9 mouse cellular contexts compared by ENCODE assay signal in the genomic region with DNA sequence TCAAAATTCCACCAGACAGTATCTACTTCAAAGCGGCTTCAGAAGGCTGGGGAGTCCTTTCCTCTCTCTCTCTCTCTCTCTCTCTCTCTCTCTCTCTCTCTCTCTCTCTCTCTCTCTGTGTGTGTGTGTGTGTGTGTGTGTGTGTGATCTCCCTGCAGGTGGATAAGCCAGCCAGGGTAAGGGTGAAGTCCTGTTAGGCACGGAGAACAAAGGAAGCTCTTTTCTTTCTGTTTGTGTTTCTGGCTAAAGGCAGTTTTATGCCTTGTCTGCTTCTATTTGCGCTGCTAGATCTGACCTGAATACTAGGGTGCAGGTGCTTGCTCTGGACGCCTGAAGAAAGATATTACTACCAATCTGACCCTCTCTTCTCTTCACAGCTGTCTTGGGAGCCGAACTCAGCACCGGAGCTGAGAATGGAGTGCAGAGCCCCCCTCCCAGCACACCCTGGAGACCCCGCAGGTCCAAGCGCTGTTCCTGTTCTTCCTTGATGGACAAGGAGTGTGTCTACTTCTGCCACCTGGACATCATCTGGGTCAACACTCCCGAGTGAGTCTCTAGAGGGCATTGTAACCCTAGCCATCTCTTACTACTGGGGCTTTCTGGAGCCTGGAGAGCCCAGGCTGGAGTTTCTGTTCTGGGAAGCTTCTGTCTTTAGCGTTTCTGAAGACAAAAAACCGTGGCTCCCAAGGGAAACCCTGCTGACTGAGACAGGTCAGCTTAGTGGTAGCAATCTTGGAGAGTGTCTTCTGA. TPM values are rescaled to one million over a fixed set of nuclear protein-coding genes. Genes with fewer than 3 reads are reported as not detected.
DNase-seq lines count a peak whose midpoint lies in the region; ATAC-seq lines count a peak whose summit lies in the region.
"Had no signal": no experiment of that assay in that cellular context is flagged by ENCODE, and none has a peak within 500 bp of the region (broad histone marks: within the 10 kb centered on the region; RNA-seq: fewer than 3 reads in every experiment).

No protein-coding gene starts in this region.

- no peak overlapping the region for H3K4me3 ChIP-seq in midbrain, embryonic 11.5 days (ENCODE audit: low read depth, low read length)
- H3K4me3 ChIP-seq in midbrain, embryonic 10.5 days, result no peak overlapping the region
- peak overlapping the region; percentile 57 for H3K4me3 ChIP-seq in heart, embryonic 11.5 days (ENCODE audit: low read depth, low read length)
- H3K4me3 ChIP-seq in kidney, embryonic 16.5 days (ENCODE audit: low read length), result peak overlapping the region; percentile 48; the same call in 1 of the 2 replicates
- H3K4me3 ChIP-seq in neural tube, embryonic 15.5 days (replicated peaks), result peak overlapping the region; percentile 40
- H3K4me3 ChIP-seq: liver, embryonic 15.5 days had no signal

- no peak overlapping the region for H3K9ac ChIP-seq in midbrain, embryonic 11.5 days (ENCODE audit: low read length)
- 0 out of 2 replicates have a peak overlapping the region, but pooled peaks have one; percentile 8 for H3K9ac ChIP-seq in heart, embryonic 11.5 days (ENCODE audit: low read depth, low read length)
- H3K9ac ChIP-seq in kidney, embryonic 16.5 days (replicated peaks; ENCODE audit: low read length), result peak overlapping the region; percentile 22; the same call in 1 of the 2 replicates
- no peak overlapping the region for H3K9ac ChIP-seq in neural tube, embryonic 15.5 days (replicated peaks)
- H3K9ac ChIP-seq: liver, embryonic 15.5 days had no signal

- no peaks in the 10 kb centered on the region for H3K36me3 ChIP-seq in midbrain, embryonic 11.5 days (ENCODE audit: control insufficient read depth, insufficient read depth, low read length)
- H3K36me3 ChIP-seq in midbrain, embryonic 10.5 days, result no peaks in the 10 kb centered on the region
- peaks cover 2% of the 10 kb centered on the region; the same call in 1 of the 2 replicates for H3K36me3 ChIP-seq in heart, embryonic 11.5 days (ENCODE audit: control insufficient read depth, insufficient read depth, low read length)
- no peaks in the 10 kb centered on the region for H3K36me3 ChIP-seq in kidney, embryonic 16.5 days (ENCODE audit: insufficient read depth, low read length)
- H3K36me3 ChIP-seq in neural tube, embryonic 15.5 days, result no peaks in the 10 kb centered on the region
- H3K36me3 ChIP-seq: liver, embryonic 15.5 days had no signal

- peaks cover 15% of the 10 kb centered on the region for H3K4me1 ChIP-seq in midbrain, embryonic 11.5 days (ENCODE audit: control insufficient read depth, insufficient read depth, low read length)
- peaks cover 43% of the 10 kb centered on the region for H3K4me1 ChIP-seq in midbrain, embryonic 10.5 days
- H3K4me1 ChIP-seq in heart, embryonic 11.5 days (ENCODE audit: control insufficient read depth, insufficient read depth, low read length), result peaks cover 14% of the 10 kb centered on the region
- H3K4me1 ChIP-seq in kidney, embryonic 16.5 days (ENCODE audit: insufficient read depth, low read length), result peaks cover 32% of the 10 kb centered on the region
- peaks cover 20% of the 10 kb centered on the region for H3K4me1 ChIP-seq in neural tube, embryonic 15.5 days
- H3K4me1 ChIP-seq: liver, embryonic 15.5 days had no signal

- H3K4me2 ChIP-seq in midbrain, embryonic 11.5 days, result no peak overlapping the region
- peak overlapping the region; percentile 77 for H3K4me2 ChIP-seq in heart, embryonic 11.5 days
- H3K4me2 ChIP-seq in kidney, embryonic 16.5 days (replicated peaks; ENCODE audit: low read depth, low read length), result peak overlapping the region; percentile 86
- H3K4me2 ChIP-seq in neural tube, embryonic 15.5 days, result peak overlapping the region; percentile 73
- H3K4me2 ChIP-seq: liver, embryonic 15.5 days had no signal

- H3K9me3 ChIP-seq in midbrain, embryonic 11.5 days (ENCODE audit: control insufficient read depth, low read length), result no peaks in the 10 kb centered on the region
- H3K9me3 ChIP-seq in midbrain, embryonic 10.5 days (replicated peaks), result no peaks in the 10 kb centered on the region
- H3K9me3 ChIP-seq in heart, embryonic 11.5 days (replicated peaks; ENCODE audit: control insufficient read depth, low read length), result no peaks in the 10 kb centered on the region
- H3K9me3 ChIP-seq in kidney, embryonic 16.5 days (ENCODE audit: low read length), result no peaks in the 10 kb centered on the region
- H3K9me3 ChIP-seq in neural tube, embryonic 15.5 days (replicated peaks), result no peaks in the 10 kb centered on the region
- H3K9me3 ChIP-seq: liver, embryonic 15.5 days had no signal

- DNase-seq in midbrain, embryonic 11.5 days (ENCODE audit: low spot score, missing footprints), result peak; percentile 88
- no peak for DNase-seq in midbrain, embryonic 10.5 days (ENCODE audit: low spot score)
- DNase-seq in gastrocnemius, adult 8-10 months (ENCODE audit: low spot score in 2 of 2), result no peak
- DNase-seq in right cerebral cortex, postnatal 36 days (ENCODE audit: low spot score in 2 of 2), result no peak
- DNase-seq in spleen, postnatal 4 days (ENCODE audit: low spot score in 2 of 2), result no peak

- no peak overlapping the region for H3K27ac ChIP-seq in midbrain, embryonic 11.5 days (ENCODE audit: low read depth, low read length)
- H3K27ac ChIP-seq in midbrain, embryonic 10.5 days (replicated peaks), result no peak overlapping the region
- no peak overlapping the region for H3K27ac ChIP-seq in heart, embryonic 11.5 days (ENCODE audit: low read depth, low read length)
- H3K27ac ChIP-seq in kidney, embryonic 16.5 days (ENCODE audit: low read length), result no peak overlapping the region
- H3K27ac ChIP-seq in neural tube, embryonic 15.5 days (replicated peaks), result no peak overlapping the region
- H3K27ac ChIP-seq: liver, embryonic 15.5 days had no signal

- peaks cover 12% of the 10 kb centered on the region for H3K27me3 ChIP-seq in midbrain, embryonic 11.5 days (ENCODE audit: control insufficient read depth, insufficient read depth, low read length)
- peaks cover 76% of the 10 kb centered on the region for H3K27me3 ChIP-seq in midbrain, embryonic 10.5 days (ENCODE audit: low read depth, poor library complexity, severe bottlenecking)
- H3K27me3 ChIP-seq in heart, embryonic 11.5 days (ENCODE audit: control insufficient read depth, insufficient read depth, low read length), result no peaks in the 10 kb centered on the region
- H3K27me3 ChIP-seq in kidney, embryonic 16.5 days (ENCODE audit: insufficient read depth, low read length), result peaks cover 14% of the 10 kb centered on the region
- H3K27me3 ChIP-seq in neural tube, embryonic 15.5 days (replicated peaks), result peaks cover 18% of the 10 kb centered on the region

- no peak for ATAC-seq in midbrain, embryonic 11.5 days (ENCODE audit: low FRiP score)
- no peak for ATAC-seq in heart, embryonic 11.5 days (replicated peaks; ENCODE audit: insufficient number of reproducible peaks, low FRiP score, low TSS enrichment)
- 0 out of 2 replicates have a peak, but pooled peaks have one; percentile 50 for ATAC-seq in kidney, embryonic 16.5 days (ENCODE audit: low FRiP score, low TSS enrichment)
- ATAC-seq in neural tube, embryonic 15.5 days (ENCODE audit: low FRiP score), result no peak

- 30% methylated on average over 11 of the region's 11 CpGs for WGBS in midbrain, embryonic 11.5 days
- WGBS in midbrain, embryonic 10.5 days, result 31% methylated on average over 11 of the region's 11 CpGs
- WGBS in heart, embryonic 11.5 days (ENCODE audit: insufficient replicate concordance), result 38% methylated on average over 11 of the region's 11 CpGs
- WGBS in kidney, embryonic 16.5 days, result 35% methylated on average over 11 of the region's 11 CpGs
- 41% methylated on average over 11 of the region's 11 CpGs for WGBS in neural tube, embryonic 15.5 days

RNA-seq across cellular contexts. Expression of gene Edn1, which starts 2.1 kb away (rescaled TPM):
- 1.9 and 2.2 TPM in 2 replicates for polyA plus RNA-seq in midbrain, embryonic 11.5 days (2014; fragmentation: Nextera tagmentation; extraction: Ambion mirVana)
- polyA plus RNA-seq in midbrain, embryonic 10.5 days (2016; fragmentation: Nextera tagmentation; extraction: Ambion mirVana), result 0.88 and 1.1 TPM in 2 replicates
- polyA plus RNA-seq in heart, embryonic 11.5 days (2014; fragmentation: Nextera tagmentation; extraction: Ambion mirVana), result 10.3 and 11.7 TPM in 2 replicates
- polyA plus RNA-seq in kidney, embryonic 16.5 days (2015; fragmentation: Nextera tagmentation; extraction: Ambion mirVana), result 2.4 and 3.7 TPM in 2 replicates
- 2.3 and 4.1 TPM in 2 replicates for polyA plus RNA-seq in neural tube, embryonic 15.5 days (2015; fragmentation: Nextera tagmentation; extraction: Ambion mirVana)
- total RNA-seq in gastrocnemius, adult 8-10 months (2022), result 1 to 10 TPM in 3 of 4 experiments, under 1 TPM in 1; 0.41 to 1.8 (median 1.3) TPM

Comparison
In these comparisons a context has a peak if more than half of its experiments do, and no peak if none do; other contexts are left out.
1. H3K4me3 ChIP-seq: peak in heart, embryonic 11.5 days (single experiment), kidney, embryonic 16.5 days (single experiment) and neural tube, embryonic 15.5 days (single experiment); none in midbrain, embryonic 11.5 days (single experiment) and midbrain, embryonic 10.5 days (single experiment).
2. H3K9ac ChIP-seq: peak in heart, embryonic 11.5 days (single experiment) and kidney, embryonic 16.5 days (single experiment); none in midbrain, embryonic 11.5 days (single experiment) and neural tube, embryonic 15.5 days (single experiment).